Mouse (Mus musculus) gastrocnemius, adult 18-20 months (tissue): ENCODE measurements around the gene Dffb. TPM values are rescaled to one million over a fixed set of nuclear protein-coding genes. Genes with fewer than 3 reads are reported as not detected.
A peak's percentile ranks its signal among the peaks of the same experiment; 100 is the strongest.
"Not testable (repeated sequence)": the region's sequence is repeated elsewhere in the genome, so short reads cannot be mapped to it uniquely, and the experiment has no call there.

Experiments
- DNase-seq: peaks from one replicate; pipeline ENCODE4 v3.0.0; 2021; ENCODE audit warnings: low spot score
- total RNA-seq, 2 experiments: library from RNA; stranded (reverse); gene quantifications; 2 replicates each; pipeline ENCODE4 v1.2.3; 2021

Dffb gene
- total RNA-seq, 2 experiments from 2014 or later, result 0.74 to 0.98 TPM

DNA sequence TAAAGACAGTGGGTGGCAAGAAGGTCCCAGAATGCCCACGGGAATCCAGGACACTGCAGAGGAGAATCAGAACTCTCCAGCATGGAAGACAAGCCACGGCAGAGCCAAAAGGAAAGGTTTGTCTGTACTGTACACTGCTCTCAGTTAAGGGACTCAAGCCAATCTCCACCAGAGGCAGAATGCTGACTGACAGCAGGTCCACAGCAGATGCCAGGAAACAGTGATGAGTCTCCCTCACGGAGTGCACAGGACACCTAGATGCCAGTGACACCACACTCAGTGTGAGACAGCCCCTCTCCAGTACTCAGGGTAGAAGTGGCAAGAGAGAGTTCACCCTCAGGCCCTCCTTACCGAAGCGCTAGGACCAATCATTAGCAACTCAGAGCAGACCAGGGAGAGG is 8.3 kb downstream of the Dffb start:
- no peak for DNase-seq

DNA sequence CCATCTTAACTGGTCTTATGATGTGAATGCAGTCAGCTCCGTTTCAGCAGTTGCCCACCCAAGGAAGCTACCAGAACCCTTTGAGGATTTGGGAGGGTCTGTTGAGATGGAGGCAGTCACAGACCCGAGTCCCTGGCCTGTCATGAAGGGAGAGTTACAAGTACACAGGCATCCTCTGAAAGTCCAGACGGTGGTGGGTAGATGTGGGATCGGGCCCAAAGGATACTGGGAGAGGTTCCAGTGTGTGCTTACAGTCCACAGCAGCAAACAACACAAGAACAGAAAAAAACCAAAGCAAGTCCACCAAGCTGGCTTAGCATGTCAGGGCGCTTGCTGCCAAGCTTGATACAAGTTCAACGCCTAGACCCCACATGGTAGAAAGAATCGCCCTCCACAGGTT is 12.3 kb downstream of the Dffb start:
- DNase-seq, result no peak

DNA sequence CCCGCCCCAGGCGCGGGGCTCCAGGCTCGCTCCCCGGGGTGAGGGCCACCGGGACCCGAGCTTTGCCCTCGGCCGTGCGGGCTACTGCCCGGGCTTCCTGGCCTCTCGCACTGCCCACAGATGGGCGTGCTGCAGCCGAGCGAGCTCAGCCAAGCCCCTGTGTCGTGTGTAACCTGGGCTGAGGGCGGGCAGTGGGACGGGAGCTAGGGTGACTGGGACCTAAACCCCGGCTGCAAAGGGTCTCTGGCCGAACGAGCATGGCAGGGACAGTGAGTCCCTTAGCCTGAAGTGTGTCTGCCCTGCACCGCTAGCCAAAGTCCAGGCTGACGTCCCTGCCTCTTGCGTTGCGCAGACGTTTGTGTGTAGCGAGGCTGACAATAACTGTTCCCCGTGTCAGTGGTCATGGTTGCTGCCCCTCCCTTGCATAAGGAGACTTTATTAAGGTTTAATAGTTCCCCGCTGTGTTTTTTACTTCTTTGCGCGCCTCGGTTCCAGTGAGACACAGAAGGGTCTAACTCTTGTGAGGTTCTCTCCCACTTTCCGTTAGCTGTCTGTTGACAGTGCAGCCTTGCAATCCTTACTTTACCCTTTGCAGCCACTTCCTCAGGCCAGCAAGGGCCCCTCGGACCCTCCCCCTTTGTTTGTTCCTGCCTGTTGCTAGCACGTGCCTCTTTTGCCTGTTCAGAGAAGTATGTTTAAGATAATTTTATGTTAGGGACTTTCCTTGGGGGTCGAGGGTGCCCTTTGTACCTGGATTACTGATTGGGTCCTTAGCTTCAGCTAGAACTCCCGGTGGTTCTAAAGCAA is 17.3 kb downstream of the Dffb start:
- no peak for DNase-seq

DNA sequence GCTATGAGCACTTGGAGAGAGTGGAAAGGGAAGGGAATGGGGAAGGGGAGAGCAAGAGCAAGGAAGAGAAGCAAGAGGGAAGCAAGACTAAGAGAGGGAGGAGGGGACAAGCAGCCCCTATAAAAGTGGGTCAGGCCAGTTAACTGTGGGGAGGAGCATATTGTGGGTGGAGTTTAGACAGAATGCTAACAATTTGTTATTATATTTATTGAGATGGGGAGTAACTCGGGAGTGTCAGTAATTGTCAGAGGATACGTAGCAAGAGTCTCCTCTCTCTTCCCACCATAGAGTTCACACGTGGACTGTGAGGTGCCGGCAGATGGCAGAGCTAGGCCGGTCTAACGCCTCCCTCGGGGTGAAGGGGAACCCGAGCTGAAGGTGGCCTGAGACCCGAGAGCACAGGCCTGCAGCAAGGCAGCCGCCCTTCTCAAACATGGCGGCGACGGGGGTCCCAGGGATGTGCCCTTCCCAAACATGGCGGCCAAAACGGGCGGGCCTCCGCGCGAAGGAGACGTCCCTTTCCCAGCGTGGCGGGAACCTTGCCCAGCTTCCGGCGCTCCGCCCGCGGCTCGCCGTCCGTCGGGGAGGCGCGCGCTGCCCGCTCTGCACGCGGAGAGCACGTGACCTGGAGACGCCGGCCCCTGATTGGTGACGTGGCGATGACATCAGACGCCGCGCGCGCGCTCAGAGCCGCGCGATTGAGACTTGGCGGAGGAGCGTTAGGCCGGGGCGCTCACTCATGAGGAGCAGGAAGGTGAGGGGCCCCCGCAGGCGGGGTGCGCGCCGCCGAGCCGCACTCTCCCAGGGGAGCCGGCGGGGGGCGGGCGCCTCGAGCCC is 18.1 kb downstream of the Dffb start, which contains the start of gene A430005L14Rik:
A430005L14Rik (plus strand) TSS at position 669 of the 837 bp plus-strand sequence.
- DNase-seq, result peak; percentile 96

DNA sequence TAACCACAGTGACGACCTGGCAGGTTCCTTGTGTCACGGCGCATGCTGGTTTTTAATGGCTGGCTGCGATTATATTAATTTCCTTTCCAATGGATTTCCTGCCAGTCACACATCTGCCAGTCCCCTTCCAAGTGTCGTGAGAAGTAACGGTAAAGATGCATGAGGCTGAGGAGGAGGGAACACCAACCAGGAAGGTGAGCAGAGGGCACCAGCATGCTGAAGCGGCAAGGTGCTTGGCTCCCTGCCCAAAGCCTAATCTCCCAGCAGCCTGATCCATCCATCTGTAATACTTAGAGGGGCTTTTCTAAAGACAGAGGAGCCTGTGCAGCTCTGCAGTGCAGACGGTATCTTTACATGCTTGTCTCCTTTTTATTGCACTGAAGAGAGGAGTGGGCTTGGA is 19.3 kb downstream of the Dffb start:
- DNase-seq, result no peak

DNA sequence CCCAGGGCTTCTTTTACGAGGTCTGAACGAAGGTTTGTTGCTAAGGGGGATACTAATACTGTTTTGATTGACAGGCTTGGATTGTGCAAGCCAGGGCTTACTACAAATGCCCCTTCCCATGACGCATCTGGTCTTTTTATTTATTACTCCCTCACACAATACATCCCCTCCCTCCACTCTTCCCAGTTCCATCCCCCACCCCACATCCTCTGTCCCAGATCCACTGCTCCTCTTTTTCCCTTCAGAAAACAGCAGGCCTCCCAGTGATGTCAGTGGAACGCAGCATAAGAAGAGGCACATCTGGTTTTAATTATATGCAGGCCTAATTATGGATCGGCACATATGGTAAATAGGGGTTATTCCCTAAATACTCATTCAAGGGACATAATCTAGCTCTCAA is 23.2 kb downstream of the Dffb start:
- no peak for DNase-seq

DNA sequence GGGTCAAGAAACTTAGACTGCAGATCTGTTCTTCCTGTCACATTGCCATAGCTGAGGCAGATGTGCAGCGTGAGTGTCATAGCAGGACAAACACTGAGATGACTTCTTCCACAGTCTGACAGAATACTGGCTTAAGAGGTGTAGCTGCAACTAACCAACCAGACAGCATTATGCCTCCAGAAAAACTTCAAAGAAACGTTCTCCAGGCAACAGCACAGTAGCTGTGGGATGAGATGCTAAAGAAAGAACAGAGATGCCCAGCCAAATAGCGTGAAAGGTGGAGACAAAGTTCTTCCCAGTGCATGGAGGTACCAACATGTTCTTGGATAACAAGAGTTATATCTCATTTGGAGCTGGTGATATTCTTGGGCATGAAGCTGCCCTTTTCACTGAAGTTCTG is 23.8 kb downstream of the Dffb start:
- DNase-seq, result no peak

DNA sequence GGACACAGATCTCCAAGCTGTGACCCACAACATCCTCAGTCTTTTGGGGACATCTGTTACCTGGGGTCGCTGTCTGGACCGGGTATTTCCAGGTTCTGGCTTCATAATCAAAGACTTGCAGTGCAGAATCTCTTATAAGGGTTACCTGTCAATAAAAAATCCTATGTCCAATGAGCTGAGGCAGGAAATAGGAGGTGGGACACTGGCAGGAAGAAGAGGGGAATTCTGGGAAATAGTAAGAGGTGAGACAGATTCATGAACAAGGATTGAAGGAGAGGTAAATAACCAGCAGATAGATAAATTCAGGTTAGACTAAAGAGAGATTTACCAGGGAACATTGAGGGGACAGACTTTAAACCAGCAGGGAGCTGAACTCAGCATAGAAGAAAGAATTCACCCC is 24.6 kb downstream of the Dffb start:
- DNase-seq, result no peak

DNA sequence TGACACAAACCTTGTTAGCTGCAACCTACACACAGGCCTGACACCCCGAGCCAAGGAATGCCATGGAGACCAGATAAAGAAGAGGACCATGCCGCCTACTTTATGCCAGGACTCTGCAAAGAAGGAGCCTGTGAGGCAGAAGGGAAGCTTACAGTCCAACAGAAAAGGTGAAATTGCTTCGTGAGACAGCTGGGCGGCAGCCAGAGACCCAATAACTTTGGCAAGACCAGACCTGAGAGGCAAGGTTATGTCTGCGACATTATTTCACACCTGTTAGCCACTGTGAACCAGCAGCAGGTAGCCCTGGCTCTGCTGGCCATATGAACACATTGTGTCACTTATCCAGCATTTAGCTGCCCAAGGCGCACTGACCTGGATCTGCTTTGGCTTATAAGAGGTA is 29.2 kb downstream of the Dffb start:
- no peak for DNase-seq

DNA sequence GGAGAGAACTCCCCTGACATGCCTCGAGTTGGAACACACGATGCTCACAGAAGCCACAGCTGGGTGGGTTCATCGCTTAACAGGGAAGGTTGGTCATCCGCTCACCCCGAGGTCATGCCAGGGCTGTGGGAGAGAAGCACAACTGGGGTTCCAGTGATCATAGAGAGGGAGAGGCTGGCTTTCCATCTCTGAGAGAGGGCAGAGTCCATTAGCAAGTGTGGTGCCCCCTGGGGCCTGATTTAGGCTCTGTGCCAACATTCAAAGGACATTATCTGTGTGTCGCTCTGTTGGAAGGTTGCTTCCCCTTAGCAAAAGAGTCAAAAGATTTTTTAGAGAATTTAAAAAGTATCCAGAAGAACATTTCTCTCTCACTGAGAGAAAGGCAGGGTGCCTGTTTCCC is 30.7 kb downstream of the Dffb start:
- DNase-seq, result no peak

DNA sequence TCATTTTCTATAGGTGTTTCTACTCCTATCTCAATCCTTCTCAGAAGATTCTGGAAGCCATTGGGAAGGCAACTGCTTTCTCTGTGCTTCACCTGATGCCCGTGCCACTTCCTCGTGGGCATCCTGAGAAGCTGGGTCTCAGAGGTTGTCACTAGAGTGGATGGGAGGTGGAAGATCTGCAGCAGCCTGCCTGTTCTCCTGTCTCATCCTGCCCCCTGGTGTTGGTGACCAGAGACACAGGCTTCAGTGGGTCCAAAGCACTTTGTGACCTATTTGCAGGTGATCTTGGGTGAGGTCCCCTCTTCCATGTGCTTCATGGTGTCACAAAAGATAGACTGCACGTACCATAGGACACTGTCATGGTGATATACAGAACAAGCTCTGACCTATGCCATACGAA is 31.7 kb downstream of the Dffb start:
- no peak for DNase-seq

DNA sequence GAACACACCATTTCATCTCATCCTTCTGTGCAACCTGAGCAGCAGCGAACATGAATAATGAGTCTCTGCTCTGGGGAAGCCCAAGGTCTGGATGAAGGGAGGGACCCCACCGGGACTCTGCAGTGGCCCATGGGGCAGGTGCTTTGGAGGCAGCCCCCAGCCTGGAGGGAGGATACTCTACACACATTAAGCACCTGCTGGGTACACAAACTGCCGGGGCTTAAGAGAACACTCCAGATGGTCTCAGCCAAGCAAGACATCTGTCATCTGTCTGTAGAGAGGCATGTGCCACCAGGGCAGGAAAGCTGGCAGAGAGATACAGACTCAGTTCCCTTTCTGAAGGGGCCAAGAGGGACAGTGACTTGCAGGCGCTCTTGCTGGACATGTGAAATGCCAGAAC is 45.0 kb downstream of the Dffb start:
- no peak for DNase-seq

DNA sequence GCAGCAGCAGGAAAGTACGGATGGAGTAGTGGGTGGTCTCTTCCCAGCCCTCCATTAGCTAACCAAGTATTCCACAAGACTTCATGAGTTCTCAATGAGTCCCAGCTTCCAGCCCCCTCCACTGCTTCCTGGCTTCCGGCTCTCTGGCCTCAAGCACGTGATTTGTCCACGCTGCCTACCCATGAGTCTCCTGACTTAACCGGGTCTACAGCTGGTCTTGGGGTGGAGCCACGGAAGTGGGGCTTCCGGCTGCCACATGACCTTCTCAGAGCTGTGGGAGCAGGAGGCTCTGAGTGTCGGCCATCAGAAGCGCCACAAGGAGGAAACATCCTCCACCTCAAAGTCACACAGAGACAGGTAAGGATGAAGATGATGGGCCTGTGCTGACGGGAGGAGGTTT is 45.5 kb downstream of the Dffb start:
- no peak for DNase-seq

DNA sequence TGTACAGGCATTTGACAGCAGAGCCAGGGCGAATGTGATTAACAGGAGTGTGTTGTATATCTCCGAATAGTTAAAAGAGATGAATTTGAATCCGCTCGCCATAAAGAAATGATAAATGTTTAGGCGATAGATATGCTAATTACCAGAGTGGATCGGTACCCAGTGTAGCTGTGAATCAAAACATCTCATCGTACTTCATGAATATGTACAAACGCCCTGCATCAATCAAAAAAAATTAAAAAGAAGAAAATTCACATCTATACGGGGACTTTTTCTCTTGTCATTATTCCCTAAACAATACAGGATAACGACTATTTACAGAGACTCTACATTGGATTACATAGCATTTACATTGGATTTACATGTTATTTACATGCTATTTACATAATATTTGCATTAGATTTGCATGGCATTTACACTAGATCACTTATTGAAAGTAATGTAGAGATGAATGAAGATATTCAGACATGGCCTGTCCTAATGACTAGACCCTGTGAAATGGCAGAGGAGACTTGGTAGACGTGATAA is 46.1 kb downstream of the Dffb start:
- no peak for DNase-seq

DNA sequence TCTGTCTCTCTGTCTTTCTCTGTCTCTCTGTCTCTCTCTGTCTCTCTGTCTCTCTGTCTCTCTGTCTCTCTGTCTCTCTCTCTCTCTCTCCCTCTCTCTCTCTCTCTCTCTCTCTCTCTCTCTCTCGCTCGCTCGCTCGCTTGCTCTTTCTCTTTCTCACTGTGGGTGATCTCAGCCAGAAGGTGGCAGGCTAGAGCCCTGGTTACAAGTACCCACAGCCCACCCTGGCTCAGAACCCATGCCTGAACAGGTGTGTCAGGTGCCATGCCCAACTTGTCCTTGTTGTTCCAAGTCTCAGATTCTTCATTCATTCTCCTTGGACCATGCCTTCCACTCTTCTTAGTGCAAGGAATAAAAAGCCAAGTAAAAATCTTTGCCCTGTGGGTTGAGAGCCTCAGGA is 52.8 kb downstream of the Dffb start:
- DNase-seq, result not testable (repeated sequence)

DNA sequence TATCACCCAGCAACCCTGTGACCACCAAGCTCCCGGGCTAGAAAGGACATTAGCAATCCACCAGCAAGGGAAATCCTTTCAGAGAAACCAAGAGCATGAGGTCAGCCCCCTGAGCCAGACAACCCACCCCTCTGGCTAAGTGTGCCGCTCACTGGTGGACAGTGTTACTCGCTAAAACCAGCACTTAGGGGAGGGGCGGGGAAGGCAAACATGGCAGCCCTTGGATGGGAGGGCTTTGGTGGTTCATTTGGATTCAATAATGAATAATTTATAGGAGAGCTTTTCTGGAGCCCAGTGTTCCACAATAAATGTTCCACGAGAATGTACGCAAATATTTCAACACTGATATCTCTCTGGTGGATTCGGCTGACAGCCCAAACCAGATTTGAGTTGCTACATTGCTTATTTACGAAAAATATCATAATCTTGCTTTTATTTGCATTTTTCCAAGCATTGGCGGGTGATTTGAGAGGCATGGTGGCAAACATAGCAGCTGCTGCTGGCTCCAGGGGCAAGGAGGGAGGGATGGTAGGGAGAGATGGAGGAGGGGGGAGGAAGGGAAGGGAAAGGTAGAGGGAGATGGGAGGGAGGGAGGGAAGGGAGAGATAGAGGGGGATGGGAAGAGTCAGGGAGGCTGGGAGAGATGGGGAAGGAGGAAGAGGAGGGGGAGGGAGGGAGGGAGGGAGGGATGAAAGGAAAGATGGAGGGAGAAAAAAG is 54.3 kb downstream of the Dffb start:
- no peak for DNase-seq

DNA sequence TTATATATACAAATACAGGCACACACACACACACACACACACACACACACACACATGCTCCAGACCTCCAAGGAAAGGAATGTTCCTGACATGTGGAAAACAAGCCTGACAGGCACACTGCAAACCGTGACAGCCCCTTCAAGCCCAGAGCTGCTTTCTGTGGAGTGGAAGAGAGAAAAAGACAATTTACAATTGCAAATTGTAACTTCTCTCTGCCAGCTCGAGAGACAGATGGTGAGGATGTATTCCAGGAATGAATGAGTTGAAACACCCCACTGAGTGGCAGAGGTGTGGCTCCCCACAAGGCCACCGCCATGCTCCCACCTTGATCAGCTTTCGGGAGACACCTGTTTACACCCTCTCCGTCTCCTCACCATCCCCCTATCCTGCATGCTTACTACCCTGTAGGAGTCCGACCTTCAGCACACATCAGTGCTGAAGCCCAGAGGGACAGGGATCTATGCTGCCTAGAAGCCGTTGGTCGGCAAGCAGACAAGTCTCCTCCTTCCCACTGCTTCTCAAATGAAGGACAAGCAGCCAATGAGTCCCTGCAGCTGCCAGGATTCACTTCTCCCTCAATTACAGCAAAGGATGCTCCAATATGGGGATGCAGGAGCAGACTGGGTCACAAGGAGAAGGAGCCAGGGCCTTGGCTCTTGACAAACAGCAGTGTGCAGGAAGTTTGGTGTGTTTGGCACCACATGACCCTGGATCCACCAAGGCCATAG is 57.0 kb downstream of the Dffb start:
- DNase-seq, result no peak
